Mouse (Mus musculus): ENCODE data around the gene Rnf144a. TPM values are rescaled to one million over a fixed set of nuclear protein-coding genes. Genes with fewer than 3 reads are reported as not detected.
A peak's percentile ranks its signal among the peaks of the same experiment; 100 is the strongest.
"Not testable (repeated sequence)": the region's sequence is repeated elsewhere in the genome, so short reads cannot be mapped to it uniquely, and the experiment has no call there.

Rnf144a gene
- polyA plus RNA-seq, 1 experiment from 2014 or later: 5.0 TPM

DNA sequence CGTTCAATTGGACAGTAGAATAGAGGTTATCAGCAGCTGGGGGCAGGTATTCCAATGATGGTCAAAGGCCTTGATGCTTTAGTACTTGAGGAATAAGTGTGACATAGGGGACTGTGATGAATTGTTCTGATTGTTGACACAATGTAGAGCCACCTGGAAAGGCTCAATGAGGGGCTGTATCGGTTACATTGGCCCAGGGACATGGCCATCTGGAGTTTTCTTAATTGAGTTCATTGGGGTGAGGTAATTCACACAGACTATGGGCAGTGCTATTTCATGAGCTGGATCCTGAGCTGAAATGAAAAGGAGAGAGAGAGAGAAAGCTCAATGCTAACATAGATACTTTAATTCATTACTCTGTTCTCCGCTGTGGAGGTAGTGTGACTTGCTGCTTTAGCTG, 22.9 kb upstream of the Rnf144a start:
- Histone ChIP-seq H3K4me2 (replicated peaks; ENCODE audit: low read depth) (no peak overlapping the region), H3K4me3 (ENCODE audit: low read depth, low read length) (no peak overlapping the region), H3K27ac (replicated peaks) (no peak overlapping the region), H3K9ac (ENCODE audit: low read length) (no peak overlapping the region), H3K9me3 (ENCODE audit: control insufficient read depth, low read length) (no peaks in the 10 kb centered on the region), H3K4me1 (replicated peaks; ENCODE audit: control insufficient read depth, insufficient read depth) (no peaks in the 10 kb centered on the region), H3K27me3 (ENCODE audit: control insufficient read depth, insufficient read depth, low read length) (no peaks in the 10 kb centered on the region), H3K36me3 (ENCODE audit: control insufficient read depth, insufficient read depth, low read length) (no peaks in the 10 kb centered on the region)
- no peak for TF ChIP-seq EP300 (optimal IDR thresholded peaks at IDR 0.05)
- DNase-seq (ENCODE audit: low spot score): no peak
- ATAC-seq (ENCODE audit: low FRiP score, low TSS enrichment): no peak
- 52% methylated on average over 3 of the region's 3 CpGs for WGBS

DNA sequence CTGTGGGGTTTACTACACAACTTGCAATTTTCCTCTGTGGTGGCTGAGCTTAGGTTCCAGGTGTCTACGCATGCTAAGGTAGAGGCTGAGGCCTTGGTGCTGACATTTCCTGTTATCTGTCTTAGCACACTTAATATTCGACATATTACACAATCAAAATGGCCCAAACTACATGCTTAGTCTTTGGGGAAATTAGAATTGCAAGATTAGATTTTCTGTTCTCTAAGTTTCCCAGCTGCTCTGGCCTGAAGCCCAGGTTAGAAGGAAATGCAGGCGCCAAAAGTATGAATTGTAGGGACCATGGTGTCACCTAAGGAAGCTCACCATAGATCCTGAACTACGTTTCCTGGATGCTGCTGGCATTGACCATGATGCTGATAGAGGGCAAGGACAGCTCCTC, 21.3 kb upstream of the Rnf144a start:
- no peak for ATAC-seq (ENCODE audit: low FRiP score, low TSS enrichment)
- H3K9me3 ChIP-seq (ENCODE audit: control insufficient read depth, low read length): no peaks in the 10 kb centered on the region

DNA sequence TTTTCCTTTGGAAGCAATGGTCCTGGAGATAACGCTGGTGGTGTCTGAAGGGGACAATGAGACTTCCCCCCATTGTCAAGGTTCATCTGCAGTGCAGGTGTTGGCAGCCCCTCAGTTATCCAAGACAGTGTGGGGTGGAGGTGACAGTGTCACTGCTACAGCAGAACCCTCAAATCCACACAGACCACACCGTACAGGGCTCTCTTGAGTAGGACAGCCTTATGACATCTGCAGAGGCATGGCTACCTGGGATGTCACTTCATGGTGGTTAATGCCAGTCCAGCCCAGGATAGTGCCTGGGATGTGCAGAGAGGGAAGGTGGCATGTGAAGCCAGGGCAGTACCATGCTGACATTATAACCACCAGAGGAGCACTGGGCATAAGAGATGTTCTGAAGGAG, 13.7 kb upstream of the Rnf144a start:
- WGBS: 79% methylated on average over 2 of the region's 2 CpGs
- H3K4me2 ChIP-seq (replicated peaks; ENCODE audit: low read depth); ATAC-seq (ENCODE audit: low FRiP score, low TSS enrichment): not testable (repeated sequence)

More for the DNA sequence above, 21.3 kb upstream of the Rnf144a start:
- Histone ChIP-seq H3K4me1 (replicated peaks; ENCODE audit: control insufficient read depth, insufficient read depth) (no peaks in the 10 kb centered on the region), H3K36me3 (ENCODE audit: control insufficient read depth, insufficient read depth, low read length) (no peaks in the 10 kb centered on the region), H3K27ac (replicated peaks) (no peak overlapping the region), H3K4me3 (ENCODE audit: low read depth, low read length) (no peak overlapping the region), H3K9ac (ENCODE audit: low read length) (no peak overlapping the region), H3K27me3 (ENCODE audit: control insufficient read depth, insufficient read depth, low read length) (no peaks in the 10 kb centered on the region), H3K4me2 (replicated peaks; ENCODE audit: low read depth) (no peak overlapping the region)
- WGBS: 58% methylated on average over 4 of the region's 4 CpGs
- TF ChIP-seq EP300 (optimal IDR thresholded peaks at IDR 0.05): no peak
- TF ChIP-seq CTCF (IDR thresholded peaks at IDR 0.05; ENCODE audit: low read depth): no peak
- no peak for DNase-seq (ENCODE audit: low spot score)

DNA sequence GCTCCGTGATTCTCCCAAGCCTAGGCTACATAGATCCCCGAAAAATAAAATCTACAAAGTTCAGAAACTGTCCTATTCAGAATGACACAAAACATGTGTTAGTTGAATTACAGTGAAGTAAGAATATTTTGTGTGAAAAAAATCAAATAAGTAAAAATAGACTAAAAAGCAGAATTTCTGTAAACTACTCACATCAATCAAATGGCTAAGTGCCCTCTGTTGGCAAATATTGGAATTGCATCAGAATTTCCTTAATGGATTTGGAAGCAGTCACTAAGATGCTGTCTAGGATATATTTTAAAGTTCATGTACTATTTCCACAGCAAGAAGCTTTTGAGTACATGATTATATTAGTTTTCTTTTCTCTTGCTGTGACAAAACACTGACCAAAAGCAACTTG, 9.8 kb upstream of the Rnf144a start:
- Histone ChIP-seq H3K9ac (ENCODE audit: low read length) (no peak overlapping the region), H3K27me3 (ENCODE audit: control insufficient read depth, insufficient read depth, low read length) (no peaks in the 10 kb centered on the region), H3K4me3 (ENCODE audit: low read depth, low read length) (no peak overlapping the region), H3K27ac (replicated peaks) (no peak overlapping the region), H3K9me3 (ENCODE audit: control insufficient read depth, low read length) (no peaks in the 10 kb centered on the region), H3K36me3 (ENCODE audit: control insufficient read depth, insufficient read depth, low read length) (no peaks in the 10 kb centered on the region), H3K4me2 (replicated peaks; ENCODE audit: low read depth) (no peak overlapping the region), H3K4me1 (replicated peaks; ENCODE audit: control insufficient read depth, insufficient read depth) (no peaks in the 10 kb centered on the region)
- 81% methylated on average over 2 of the region's 2 CpGs for WGBS
- DNase-seq (ENCODE audit: low spot score) (no peak), ATAC-seq (ENCODE audit: low FRiP score, low TSS enrichment) (no peak)
- TF ChIP-seq CTCF (IDR thresholded peaks at IDR 0.05; ENCODE audit: low read depth): peak; percentile 71
- no peak for TF ChIP-seq EP300 (optimal IDR thresholded peaks at IDR 0.05)

More for the DNA sequence above, 13.7 kb upstream of the Rnf144a start:
- not testable (repeated sequence) for DNase-seq (ENCODE audit: low spot score); H3K27ac ChIP-seq (replicated peaks); H3K36me3 ChIP-seq (ENCODE audit: control insufficient read depth, insufficient read depth, low read length); H3K9me3 ChIP-seq (ENCODE audit: control insufficient read depth, low read length); H3K27me3 ChIP-seq (ENCODE audit: control insufficient read depth, insufficient read depth, low read length); H3K9ac ChIP-seq (ENCODE audit: low read length); H3K4me1 ChIP-seq (replicated peaks; ENCODE audit: control insufficient read depth, insufficient read depth); H3K4me3 ChIP-seq (ENCODE audit: low read depth, low read length)

DNA sequence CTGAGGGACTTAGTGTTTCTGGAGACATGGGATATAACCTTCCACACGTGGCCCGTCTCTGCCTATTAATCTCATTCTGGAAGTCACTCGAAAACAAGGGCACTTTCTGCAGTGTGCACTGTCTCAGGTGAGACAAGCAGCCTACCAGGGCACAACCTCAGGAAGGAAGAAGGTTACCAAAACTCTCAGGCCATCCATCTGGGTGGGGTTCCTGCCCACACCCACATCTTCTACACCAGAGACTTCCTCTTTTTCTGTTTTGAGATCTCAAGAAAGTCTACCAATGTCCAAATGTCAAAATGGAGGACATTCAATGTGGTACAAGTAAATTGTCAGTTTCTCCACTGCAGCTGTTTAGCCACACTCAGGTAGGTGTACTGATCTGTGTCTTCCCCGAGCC, 3.3 kb upstream of the Rnf144a start:
- H3K9me3 ChIP-seq (ENCODE audit: control insufficient read depth, low read length): no peaks in the 10 kb centered on the region
- no peak for ATAC-seq (ENCODE audit: low FRiP score, low TSS enrichment)
- 0 out of 2 replicates have a peak, but pooled peaks cover 3% of the 10 kb centered on the region for H3K4me1 ChIP-seq (replicated peaks; ENCODE audit: control insufficient read depth, insufficient read depth)
- no peaks in the 10 kb centered on the region for H3K36me3 ChIP-seq (ENCODE audit: control insufficient read depth, insufficient read depth, low read length)
- DNase-seq (ENCODE audit: low spot score): no peak
- H3K9ac ChIP-seq (ENCODE audit: low read length): no peak overlapping the region
- WGBS: 79% methylated on average over 4 of the region's 4 CpGs
- H3K27ac ChIP-seq (replicated peaks): no peak overlapping the region
- TF ChIP-seq CTCF (IDR thresholded peaks at IDR 0.05; ENCODE audit: low read depth) (no peak), EP300 (optimal IDR thresholded peaks at IDR 0.05) (no peak)
- H3K4me3 ChIP-seq (ENCODE audit: low read depth, low read length): no peak overlapping the region
- H3K4me2 ChIP-seq (replicated peaks; ENCODE audit: low read depth): no peak overlapping the region
- no peaks in the 10 kb centered on the region for H3K27me3 ChIP-seq (ENCODE audit: control insufficient read depth, insufficient read depth, low read length)

DNA sequence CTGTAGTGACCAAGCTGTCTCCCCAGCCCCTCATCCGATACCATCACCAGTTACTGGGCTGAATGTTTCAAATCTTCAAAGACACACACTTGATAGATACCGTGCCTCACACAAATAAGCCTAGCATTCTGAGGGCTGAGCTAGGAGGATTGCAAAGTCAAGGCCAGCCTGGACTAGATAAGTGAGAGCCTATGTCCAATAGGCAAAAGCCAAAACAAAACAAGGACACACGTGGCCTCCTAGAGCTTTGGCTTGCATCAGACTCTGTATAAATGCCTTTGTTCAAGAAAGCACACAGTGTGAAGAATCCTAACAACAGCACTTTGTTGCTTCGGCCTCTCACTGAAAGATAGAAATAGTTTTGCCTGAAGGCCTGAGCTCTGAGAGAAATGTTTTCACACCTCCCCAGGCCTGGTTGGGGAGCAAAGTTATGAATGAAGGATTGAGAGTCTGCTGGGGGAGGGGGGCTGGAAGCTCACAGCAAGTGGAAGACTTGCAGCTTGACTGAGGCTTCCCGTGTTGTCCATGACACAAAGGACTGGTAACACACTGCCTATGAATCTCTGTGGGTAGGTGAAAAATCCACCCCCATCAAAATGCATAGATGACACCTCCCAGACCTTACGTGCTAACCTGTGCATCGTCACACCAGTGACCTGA, 1.7 kb upstream of the Rnf144a start:
- WGBS: 77% methylated on average over 7 of the region's 7 CpGs
- no peak for ATAC-seq (ENCODE audit: low FRiP score, low TSS enrichment)
- Histone ChIP-seq H3K27ac (replicated peaks) (no peak overlapping the region), H3K4me1 (replicated peaks; ENCODE audit: control insufficient read depth, insufficient read depth) (0 out of 2 replicates have a peak, but pooled peaks cover 3% of the 10 kb centered on the region), H3K9ac (ENCODE audit: low read length) (no peak overlapping the region), H3K4me2 (replicated peaks; ENCODE audit: low read depth) (no peak overlapping the region), H3K9me3 (ENCODE audit: control insufficient read depth, low read length) (no peaks in the 10 kb centered on the region), H3K27me3 (ENCODE audit: control insufficient read depth, insufficient read depth, low read length) (no peaks in the 10 kb centered on the region), H3K4me3 (ENCODE audit: low read depth, low read length) (no peak overlapping the region), H3K36me3 (ENCODE audit: control insufficient read depth, insufficient read depth, low read length) (no peaks in the 10 kb centered on the region)
- TF ChIP-seq EP300 (optimal IDR thresholded peaks at IDR 0.05) (no peak), CTCF (IDR thresholded peaks at IDR 0.05; ENCODE audit: low read depth) (no peak)
- no peak for DNase-seq (ENCODE audit: low spot score)
